Mouse (Mus musculus): Measurements from ENCODE around the gene Gm3336.
A peak's percentile ranks its signal among the peaks of the same experiment; 100 is the strongest.

The Gm3336 gene

DNA sequence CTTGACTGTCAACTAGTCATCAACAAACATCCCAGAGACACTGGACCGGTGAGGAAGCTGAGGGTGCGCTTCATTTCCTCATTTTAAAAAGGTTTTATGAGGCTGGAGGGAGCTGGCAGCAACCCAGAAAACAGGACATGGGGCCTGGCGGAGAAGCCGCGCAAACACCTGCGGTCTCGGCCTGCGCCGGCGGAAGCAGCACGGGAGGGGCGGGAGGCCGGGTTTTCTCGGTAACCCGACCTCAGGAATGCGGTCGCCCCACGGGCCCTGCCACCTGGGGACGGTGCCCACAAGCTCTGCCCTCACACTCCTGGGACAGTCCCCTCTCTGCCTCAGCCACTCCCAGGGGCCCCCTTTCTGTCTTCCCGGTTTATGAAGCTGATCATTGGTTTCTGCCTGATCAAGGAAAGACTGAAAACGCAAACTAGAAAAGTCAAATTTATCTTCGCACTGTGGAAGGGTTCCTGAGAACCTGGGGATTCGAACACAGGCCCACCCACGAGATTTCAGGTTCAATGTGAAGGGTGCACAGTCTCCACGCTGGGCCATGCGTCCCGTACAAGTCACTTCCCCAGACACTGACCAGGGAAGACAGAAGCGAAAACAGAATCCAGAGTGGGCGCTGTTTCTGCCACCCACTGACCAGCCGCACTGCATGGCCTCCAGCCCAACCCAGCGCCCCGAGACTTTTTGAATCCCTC is 22.9 kb upstream of the Gm3336 start:
- peak; percentile 63 for DNase-seq (ENCODE audit: low read depth, low spot score)

DNA sequence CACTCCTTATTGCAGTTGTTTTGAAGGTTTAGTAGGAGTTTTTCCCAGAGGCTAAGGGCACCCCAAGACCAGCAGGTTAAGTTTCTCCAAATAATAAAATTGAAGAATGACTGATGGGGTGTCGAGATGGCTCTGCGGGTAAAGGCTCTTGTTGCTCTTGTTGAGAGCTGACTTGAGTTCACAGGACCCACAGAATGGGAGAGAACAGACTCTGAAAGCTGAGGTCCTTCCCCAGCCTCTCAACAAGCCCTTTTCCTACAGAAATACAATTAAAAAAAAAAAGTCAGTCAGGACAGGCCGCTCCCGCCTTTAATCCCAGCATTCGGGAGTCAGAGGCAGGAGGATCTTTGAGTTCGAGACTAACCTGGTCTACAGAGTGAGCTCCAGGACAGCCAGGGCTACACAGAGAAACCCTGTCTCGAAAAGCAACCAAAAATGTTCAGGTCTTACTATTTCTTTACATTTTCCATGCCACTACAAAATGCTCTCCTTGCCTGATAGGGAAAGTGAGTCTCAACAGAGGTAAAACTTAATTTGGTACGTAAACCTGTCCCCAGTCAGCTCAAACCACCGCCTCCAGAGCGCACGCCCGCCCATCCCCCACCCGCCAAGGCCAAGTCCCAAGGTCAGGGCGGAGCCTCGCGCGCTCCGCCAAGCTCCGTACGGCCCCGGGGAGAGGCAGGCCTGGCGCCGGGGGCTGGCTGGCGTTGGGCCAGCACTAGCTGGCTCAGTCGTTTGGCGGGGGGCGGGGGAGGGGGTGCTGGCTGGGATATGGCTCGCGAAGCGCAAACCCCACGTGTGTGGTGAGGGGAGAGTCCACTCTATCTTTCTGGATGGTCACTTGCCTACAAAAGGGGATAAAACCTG is 22.1 kb upstream of the Gm3336 start:
- DNase-seq (ENCODE audit: low read depth, low spot score): peak; percentile 81

DNA sequence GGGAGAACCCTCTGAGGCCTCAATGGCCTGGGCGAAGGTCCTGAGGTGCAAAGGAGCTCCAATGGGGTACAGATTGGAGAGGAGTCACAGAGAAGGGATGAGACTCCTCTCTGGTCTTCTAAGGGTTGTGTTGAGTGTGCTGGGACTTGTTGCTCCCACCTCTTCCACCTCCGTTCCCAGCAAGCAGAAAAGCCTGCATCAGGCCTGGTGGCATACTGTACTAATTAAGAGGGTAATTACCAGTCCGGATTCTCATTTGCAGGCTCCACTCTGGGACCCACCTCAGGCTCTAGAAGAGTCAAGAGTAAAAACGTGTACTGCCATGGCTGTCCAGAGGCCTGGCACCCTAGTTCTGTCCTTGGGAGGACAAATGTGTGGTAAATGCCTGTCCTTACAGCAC is 21.4 kb upstream of the Gm3336 start:
- peak; percentile 29 for DNase-seq (ENCODE audit: low read depth, low spot score)

DNA sequence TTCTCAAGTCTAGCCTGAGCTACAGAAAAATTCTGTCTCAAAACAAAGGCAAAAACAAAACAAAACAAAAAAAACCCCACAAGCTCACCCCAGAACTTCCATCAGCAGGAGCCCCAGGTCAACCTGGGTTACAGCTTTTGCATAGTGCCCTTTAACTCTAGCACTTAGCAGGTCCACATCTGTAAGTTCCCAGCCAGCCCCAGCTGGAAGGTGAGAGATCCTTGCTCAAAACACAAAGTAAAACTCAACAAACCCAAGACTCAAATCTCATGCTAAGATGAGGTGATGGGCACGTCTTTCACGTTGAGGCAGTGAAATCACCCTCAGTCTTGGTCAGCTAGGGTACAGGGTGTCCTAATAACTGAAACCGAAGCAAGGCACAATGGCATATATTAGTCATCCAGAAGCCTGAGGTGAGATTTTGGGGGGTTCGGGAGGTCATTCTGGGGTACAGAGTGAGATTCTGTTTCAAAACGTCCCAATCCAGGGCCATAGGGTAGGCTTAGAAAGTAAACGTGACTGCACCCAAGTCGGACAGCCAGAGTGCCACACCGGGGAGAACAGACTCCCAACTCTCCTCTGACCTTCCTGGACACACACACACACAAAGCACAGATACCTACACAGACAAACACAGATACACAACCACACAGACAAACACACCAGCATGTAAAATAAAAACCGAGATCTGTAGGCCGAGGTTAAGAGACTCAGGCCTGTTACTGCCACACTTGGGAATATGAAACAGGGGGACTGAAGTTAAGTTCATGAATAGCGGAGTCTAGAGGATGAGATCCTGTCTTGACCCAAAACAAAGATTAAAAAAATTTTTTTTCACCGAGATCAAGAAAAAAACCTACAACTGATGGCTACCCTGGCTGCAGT is 20.7 kb upstream of the Gm3336 start:
- DNase-seq (ENCODE audit: low read depth, low spot score): no peak

DNA sequence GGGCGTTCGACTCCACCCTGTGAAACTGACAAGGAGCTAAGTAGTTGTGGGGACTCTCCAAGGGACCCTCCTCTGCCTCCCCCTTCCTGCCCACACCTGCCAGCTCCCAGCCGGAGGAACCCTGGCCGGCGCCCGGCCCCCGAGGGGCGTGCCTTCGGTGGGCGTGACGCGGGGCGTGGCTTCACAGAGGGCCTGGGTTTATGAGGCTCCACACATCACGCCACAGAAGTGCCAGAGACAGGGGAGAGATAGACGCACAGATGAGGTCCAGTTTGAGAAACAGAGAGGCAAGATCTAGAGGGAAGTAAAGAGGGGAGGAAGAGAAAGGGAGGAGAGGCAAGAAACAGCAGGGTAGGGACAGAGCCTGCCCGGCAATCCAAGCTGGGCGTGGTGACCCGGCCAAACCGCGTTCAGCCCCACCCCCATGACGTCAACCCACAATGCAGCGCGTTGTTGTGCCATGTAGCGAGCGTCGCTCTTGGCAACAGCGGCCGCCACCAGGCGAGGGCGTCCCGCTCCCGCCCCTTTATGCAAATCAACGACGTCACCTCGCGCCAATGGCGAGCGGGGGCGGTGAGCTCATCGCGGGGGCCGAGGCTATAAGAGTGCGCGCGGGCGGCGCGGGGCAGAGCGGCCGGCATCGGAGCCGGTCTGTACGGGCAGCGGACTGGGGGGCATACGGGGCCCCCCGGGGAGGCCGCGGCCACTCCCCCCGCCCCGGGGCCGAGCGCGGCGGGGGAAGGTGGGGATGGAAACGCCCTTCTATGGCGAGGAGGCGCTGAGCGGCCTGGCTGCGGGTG is 19.8 kb upstream of the Gm3336 start, which contains the start of gene Jund:
Jund (plus strand) TSS at position 640 of the 800 bp plus-strand sequence.
- DNase-seq (ENCODE audit: low read depth, low spot score): peak; percentile 99

DNA sequence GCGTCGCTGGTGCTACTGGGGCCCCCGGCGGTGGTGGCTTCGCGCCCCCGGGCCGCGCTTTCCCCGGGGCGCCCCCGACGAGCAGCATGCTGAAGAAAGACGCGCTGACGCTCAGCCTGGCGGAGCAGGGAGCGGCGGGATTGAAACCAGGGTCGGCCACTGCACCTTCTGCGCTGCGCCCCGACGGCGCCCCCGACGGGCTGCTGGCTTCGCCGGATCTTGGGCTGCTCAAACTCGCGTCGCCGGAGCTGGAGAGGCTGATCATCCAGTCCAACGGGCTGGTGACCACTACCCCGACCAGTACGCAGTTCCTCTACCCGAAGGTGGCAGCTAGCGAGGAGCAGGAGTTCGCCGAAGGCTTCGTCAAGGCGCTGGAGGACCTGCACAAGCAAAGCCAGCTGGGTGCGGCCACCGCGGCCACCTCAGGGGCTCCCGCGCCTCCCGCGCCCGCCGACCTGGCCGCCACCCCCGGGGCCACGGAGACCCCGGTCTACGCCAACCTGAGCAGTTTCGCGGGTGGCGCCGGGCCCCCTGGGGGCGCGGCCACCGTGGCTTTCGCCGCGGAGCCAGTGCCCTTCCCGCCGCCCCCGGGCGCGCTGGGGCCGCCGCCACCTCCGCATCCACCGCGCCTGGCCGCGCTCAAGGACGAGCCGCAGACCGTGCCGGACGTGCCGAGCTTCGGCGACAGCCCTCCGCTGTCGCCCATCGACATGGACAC is 19.1 kb upstream of the Gm3336 start:
- peak; percentile 58 for DNase-seq (ENCODE audit: low read depth, low spot score)

DNA sequence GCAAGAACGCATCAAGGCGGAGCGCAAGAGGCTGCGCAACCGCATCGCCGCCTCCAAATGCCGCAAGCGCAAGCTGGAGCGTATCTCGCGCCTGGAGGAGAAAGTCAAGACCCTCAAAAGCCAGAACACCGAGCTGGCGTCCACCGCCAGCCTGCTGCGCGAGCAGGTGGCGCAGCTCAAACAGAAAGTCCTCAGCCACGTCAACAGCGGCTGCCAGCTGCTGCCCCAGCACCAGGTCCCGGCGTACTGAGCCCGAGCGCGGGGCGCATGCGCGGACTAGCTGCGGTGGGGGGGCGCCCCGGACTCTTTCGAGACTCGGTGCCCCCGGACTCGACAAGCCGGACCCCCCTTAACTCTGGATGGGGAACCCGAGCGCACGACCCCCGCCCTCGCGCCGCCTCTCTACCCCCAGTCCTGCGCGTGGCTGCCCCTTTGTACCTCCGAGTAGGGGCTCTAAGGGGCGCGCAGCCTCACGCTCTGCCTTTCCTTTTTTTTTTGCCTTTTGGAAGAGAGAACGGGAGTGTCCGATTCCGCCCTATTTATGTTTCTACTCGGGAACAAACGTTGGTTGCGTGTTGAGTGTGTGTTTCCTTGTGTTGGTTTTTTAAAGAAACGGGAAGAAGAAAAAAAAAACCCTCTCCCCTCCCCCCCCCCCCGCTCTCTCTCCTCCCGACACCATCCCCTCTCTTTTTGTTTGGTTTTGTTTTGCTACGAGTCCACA is 18.3 kb upstream of the Gm3336 start:
- peak; percentile 82 for DNase-seq (ENCODE audit: low read depth, low spot score)

DNA sequence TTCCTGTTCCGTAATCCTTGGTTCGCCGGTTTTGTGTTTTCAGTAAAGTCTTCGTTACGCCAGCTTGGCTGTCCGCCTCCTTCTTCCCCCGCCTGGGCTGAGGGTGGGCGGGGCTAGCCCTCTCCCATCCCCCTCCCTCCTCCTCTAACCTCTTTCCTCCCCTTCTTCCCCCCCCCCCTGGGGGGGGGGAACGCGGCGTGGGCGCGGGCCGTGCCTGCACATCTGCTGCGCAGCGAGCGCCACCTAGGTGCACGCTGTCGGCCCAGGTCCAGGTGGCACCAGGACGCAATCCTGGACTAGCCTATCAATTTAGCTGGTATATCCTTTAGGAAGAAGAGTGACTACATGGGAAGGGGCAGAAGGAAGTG is 17.8 kb upstream of the Gm3336 start:
- peak; percentile 95 for DNase-seq (ENCODE audit: low read depth, low spot score)

DNA sequence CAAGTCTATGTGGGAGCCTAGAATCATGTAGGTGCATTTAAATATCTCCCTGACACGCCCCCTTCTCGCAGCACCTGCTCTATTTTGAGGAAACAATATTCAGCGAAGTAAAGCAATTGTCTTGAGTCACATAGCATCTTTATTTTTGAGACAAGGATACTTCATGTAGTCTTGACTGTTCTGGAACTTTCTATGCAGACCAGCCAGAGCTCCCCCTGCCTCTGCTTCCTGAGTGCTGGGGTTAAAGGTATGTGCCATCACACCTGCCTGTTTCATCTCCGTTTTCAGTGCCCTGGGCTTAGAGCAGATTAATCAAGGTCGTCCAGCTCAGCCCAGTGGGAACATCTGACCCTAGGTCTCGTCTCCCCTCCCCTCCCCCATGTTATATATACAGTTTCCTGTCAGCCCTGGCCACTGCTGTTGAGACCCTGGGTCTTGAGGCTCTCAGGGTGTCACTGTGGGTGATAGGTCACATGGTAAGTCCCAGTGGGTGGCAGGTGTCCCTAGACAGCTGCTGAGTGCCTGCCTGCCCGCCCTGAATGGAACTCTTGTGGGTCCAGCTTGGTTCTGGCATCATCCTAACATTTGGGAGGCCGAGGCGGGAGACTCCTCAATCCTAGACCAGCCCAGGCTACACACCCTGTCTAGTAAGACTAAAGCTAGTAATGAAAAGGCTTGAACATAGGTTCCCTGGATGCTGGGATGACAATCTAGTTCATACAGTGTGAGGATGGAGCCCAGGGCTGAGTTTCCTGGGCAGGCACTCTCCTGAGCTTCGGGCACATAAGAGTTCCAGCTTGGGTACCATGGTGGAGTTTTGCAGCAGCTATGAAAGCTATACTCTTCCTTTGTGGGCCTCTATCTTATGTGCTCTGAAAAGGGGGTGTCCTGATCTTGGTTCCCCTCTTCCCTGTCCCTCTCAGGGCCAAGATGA is 17.0 kb upstream of the Gm3336 start:
- DNase-seq (ENCODE audit: low read depth, low spot score): peak; percentile 14

DNA sequence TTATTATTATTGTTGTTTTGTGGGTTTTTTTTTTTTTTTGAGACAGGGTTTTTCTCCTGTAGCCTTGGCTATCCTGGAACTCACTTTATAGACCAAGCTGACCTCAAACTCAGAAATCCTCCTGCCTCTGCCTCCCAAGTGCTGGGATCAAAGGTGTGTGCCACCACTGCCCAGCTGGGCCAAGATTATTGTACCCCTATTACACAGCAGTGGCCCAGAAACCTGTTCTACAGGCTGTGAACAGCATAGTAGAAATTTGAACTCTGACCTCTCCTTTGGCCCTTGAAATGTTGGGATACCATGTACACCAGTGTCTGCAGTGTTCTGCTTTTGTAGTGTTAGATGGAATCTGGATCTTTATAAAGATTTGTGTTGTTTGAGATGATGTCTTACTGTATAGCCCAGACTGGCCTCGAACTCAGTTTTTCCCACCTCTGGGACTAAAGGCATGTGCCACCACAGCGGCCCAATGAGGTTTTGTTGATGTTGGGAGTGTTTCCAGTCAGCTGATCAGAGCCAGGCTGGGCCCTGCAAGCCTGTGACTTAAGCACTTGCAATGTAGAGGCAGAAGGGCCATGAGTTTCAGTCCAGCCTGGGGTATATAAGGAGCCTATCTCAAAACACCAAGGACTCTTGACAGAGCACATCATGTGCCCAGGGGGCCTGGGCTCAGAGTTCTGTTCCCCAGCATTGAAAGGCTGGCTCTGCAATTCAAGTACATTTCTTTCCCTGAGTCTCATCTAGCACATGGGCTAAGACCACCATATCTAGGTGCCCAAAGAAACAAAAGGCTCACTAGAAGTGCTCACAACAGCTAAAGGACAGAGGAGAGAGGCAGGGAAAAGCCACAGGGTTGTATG is 16.1 kb upstream of the Gm3336 start:
- DNase-seq (ENCODE audit: low read depth, low spot score): no peak

DNA sequence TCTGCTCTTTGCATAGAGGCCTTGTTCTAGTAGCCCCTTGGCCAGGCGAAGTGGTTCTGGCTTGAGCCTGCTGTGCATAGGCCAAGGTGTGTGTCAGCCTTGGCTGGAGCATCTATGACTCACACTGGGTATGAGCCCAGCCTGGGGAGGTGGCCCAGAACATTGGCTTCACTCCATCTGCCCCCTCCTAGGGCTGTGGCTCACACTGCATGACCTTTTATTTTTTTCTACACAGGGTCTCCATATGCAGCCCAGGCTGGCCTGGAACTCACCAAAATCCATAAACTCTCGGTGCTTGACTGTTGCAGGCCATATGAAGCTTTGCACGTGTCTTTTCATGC is 15.5 kb upstream of the Gm3336 start:
- no peak for DNase-seq (ENCODE audit: low read depth, low spot score)

DNA sequence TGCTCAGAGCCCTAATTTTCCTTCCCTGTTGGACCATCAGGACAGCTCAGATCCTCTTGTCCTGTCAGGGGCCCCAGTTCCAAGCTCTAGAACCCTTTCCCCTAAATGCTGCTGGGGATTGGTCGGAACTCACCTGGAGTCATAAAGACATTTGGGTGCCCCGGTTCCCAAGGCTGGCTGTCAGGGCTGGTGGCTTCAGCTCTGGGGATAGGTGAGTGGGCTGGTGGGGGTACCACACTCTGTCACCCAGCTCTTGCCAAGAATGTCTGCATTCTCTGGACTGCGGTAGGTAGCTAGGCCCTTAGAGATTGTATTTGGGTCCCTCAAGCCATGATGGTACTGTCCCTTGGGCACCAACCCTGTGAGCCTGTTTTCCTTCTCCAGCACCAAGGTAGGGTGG is 15.1 kb upstream of the Gm3336 start, which contains the start of gene Iqcn:
Iqcn (plus strand) TSS at position 171 of the 400 bp plus-strand sequence.
- no peak for DNase-seq (ENCODE audit: low read depth, low spot score)

DNA sequence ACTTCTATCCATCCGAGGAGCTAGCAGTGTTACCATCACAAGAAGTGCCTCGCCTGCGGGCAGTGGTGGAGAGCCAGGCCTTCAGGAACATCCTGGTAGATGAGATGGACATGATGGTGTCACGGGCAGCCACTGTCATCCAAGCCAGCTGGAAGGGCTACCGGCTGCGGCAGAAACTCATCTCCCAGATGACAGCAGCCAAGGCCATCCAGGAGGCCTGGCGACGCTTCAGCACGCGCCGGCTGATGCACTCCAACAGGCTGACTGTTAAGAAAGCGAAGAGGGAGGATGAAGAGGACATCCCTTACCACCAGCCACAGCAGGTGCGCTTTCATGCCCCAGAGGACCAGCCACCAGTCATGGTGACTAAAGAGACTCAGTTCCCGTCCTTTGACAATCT is 10.1 kb upstream of the Gm3336 start:
- no peak for DNase-seq (ENCODE audit: low read depth, low spot score)

DNA sequence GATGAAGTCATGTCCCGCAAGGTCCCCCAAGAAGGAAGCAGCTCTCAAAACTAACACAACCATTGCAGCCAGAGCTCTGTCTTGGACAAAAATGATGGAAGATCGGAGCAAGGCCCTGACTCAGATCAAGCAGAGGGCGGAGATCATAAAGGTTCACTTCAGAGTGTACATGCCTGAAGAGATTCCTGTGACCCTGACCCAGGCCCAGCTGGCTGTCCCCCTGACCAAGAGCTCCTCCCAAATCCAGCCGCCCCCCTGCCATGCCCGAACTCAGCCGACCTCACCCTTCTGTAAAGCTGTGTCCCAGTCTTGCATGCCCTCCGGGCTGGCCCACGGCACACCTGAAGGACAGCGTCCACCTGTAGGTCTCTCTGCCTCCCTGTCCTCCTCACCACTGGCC is 8.5 kb upstream of the Gm3336 start:
- DNase-seq (ENCODE audit: low read depth, low spot score): no peak

DNA sequence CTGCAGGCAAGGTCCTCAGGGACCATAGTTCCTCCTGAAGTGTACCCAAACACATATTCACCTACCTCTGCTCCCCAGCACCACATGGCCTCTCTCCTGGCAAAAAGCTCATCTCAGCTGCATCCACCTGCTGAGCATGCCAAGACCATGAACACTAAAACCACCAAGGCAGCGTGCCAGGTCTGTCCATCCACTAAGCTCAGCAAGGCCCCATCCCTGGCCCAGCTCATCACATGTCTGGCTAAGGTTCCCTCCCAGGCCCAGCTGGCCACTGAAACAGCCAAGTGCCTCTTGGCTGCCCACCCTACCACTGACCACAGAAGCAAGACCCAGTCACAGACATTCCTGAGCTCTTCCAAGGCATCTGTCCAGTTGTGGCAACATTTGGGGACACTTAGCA is 8.0 kb upstream of the Gm3336 start:
- no peak for DNase-seq (ENCODE audit: low read depth, low spot score)

DNA sequence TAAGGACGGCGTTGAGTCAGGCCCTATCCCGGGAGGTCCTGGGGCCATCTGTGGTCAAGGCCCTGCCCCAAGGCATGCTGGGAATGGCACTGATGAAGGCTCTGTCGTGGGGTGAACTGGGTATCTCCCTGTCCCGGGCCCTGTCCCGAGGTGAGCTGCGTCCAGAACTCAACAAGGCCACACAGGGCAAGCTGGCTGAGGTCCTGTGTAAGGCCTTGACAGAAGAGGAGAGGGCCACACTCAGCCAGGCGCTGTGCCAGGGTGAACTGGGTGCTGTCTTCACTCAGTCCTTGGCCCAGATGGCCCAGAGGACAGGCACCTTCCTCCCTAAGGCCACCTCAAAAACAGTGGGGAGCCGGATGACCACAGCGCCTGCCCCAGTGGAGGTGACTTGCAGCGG is 7.3 kb upstream of the Gm3336 start:
- DNase-seq (ENCODE audit: low read depth, low spot score): no peak

DNA sequence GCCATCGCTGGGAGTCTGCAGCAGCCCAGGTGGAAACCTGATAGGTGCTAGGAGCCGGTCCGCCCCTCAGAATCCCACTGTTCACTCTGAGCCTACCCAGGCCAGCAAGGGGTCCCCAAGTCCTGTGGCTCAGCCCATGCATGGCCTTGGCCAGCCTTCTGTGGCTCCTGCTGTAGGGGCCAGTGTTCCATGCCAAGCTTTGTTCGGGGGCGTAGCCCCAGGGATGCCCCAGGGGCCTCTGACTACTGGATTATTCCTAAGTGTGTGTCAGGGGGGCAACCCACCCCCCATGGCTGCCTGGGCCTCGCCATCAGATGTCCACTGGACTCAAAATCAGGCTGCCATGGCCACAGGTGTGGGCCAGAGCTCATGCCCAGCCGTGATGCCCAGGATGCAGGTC is 4.4 kb upstream of the Gm3336 start:
- DNase-seq (ENCODE audit: low read depth, low spot score): no peak

DNA sequence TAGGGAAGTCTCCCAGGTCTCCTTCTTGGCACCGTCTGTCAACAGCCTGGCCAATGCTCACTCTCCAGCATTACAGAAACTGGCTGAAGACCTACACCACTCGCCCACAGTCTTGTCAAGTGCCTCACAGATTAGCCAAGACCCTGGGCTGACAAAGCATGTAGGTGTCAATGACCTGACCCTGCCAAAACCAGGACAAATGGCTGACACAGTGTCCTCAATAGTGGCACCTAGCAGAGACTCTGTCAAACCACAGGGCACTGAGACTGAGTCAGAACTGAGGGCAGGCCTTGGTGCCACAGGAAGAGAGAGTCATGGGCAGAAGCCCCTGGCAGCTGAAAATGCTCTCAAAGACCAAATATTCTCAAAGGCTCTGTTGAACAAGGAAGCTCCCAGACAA is 3.3 kb upstream of the Gm3336 start:
- DNase-seq (ENCODE audit: low read depth, low spot score): no peak
